ENCODE assay signal across 7 mouse cellular contexts in genomic region chr11:113101534-113101933, GRCm38 (mm10).
DNase-seq lines count a peak whose midpoint lies in the region; ATAC-seq lines count a peak whose summit lies in the region.

No protein-coding gene starts in this region.

- H3K27me3 ChIP-seq in forebrain, embryonic 15.5 days, result no peaks in the 10 kb centered on the region

- H3K9me3 ChIP-seq in forebrain, embryonic 15.5 days, result no peaks in the 10 kb centered on the region

- no peak overlapping the region for H3K4me3 ChIP-seq in forebrain, embryonic 15.5 days

- H3K4me2 ChIP-seq in forebrain, embryonic 15.5 days (replicated peaks), result no peak overlapping the region

- DNase-seq in embryo, embryonic 11 days, result peak; percentile 31
- DNase-seq in heart, adult 18-20 months, result peak; percentile 45 to 51
- peak; percentile 19 for DNase-seq in kidney, adult 9 months
- DNase-seq in lung, postnatal 10 days, result peak; percentile 78
- DNase-seq in cerebellum, adult 8-10 months, result no peak
- DNase-seq in thymus, adult 18-20 months, result no peak

- no peak overlapping the region for H3K9ac ChIP-seq in forebrain, embryonic 15.5 days (replicated peaks)

- H3K4me1 ChIP-seq in forebrain, embryonic 15.5 days, result peaks cover 23% of the 10 kb centered on the region

- H3K36me3 ChIP-seq in forebrain, embryonic 15.5 days, result no peaks in the 10 kb centered on the region

- no peak for ATAC-seq in forebrain, embryonic 15.5 days (replicated peaks)

- 67% methylated on average over 11 of the region's 11 CpGs for WGBS in forebrain, embryonic 15.5 days

- no peak overlapping the region for H3K27ac ChIP-seq in forebrain, embryonic 15.5 days (replicated peaks)

Comparison
In these comparisons a context has a peak if more than half of its experiments do, and no peak if none do; other contexts are left out.
1. DNase-seq: peak in embryo, embryonic 11 days (single experiment), heart, adult 18-20 months (2 of 2), kidney, adult 9 months (single experiment) and lung, postnatal 10 days (single experiment); none in cerebellum, adult 8-10 months (single experiment) and thymus, adult 18-20 months (0 of 2).